Mouse (Mus musculus) C2C12 (cell line): Measurements from ENCODE around the gene AC131692.1.
A peak's percentile ranks its signal among the peaks of the same experiment; 100 is the strongest.

ENCODE experiments used
- CTCF ChIP-seq: IDR thresholded peaks from one replicate; pipeline ENCODE4 v1.5.1; 2011; ENCODE audit not compliant: control insufficient read depth, insufficient read depth, insufficient read length
- MAX ChIP-seq: IDR thresholded peaks from one replicate; pipeline ENCODE4 v1.6.1; 2011; ENCODE audit warnings: mild to moderate bottlenecking, control low read depth
- MYOG ChIP-seq: IDR thresholded peaks from one replicate; pipeline ENCODE4 v1.6.1; 2011; ENCODE audit not compliant: control insufficient read depth, insufficient read length; ENCODE audit errors: extremely low read depth
- USF1 ChIP-seq: IDR thresholded peaks from one replicate; pipeline ENCODE4 v1.6.1; 2011; ENCODE audit warnings: low read depth, mild to moderate bottlenecking, control low read depth, moderate library complexity

GRCm38 (mm10) chr19:6084478-6085248, 9.6 kb upstream of the AC131692.1 start, which contains the start of the genes Zfpl1 and Cdca5:
- TF ChIP-seq CTCF, result no peak
- peak; percentile 60 for TF ChIP-seq MAX
- no peak for TF ChIP-seq USF1
- no peak for TF ChIP-seq MYOG
